Mouse (Mus musculus) liver, embryonic 14.5 days (tissue): ENCODE measurements around the gene Olfr1042. TPM values are rescaled to one million over a fixed set of nuclear protein-coding genes. Genes with fewer than 3 reads are reported as not detected.
"Not testable (repeated sequence)": the region's sequence is repeated elsewhere in the genome, so short reads cannot be mapped to it uniquely, and the experiment has no call there.

Source experiments
- ATAC-seq: fragments of 200-750 bp; cut with Nextera tagmentation; 2 replicates; pipeline ENCODE4 v1.8.0; 2017; ENCODE audit warnings: moderate number of reproducible peaks, mild to moderate bottlenecking, moderate library complexity; ENCODE audit not compliant: insufficient read depth
- DNase-seq, 3 experiments: peaks; one replicate each; pipeline ENCODE4 v3.0.0-alpha.2; 2012 to 2013; ENCODE audit warnings: low read depth in 3 of 3, low spot score in 3 of 3
- H3K27ac ChIP-seq: fragments of 300-500 bp; sonication (generic); 2 replicates; pipeline ENCODE4 v1.5.1; 2014; ENCODE audit warnings: moderate library complexity, mild to moderate bottlenecking, control low read depth, inconsistent platforms
- H3K27me3 ChIP-seq: fragments of 300-500 bp; sonication (generic); 2 replicates; pipeline ENCODE4 v1.6.1; 2014; ENCODE audit warnings: mild to moderate bottlenecking, low read length, moderate library complexity; ENCODE audit not compliant: control insufficient read depth, insufficient read depth
- H3K36me3 ChIP-seq: fragments of 300-500 bp; sonication (generic); replicated peaks from 2 replicates; pipeline ENCODE4 v1.6.1; 2014; ENCODE audit warnings: low read depth; ENCODE audit not compliant: control insufficient read depth, insufficient read depth
- H3K4me1 ChIP-seq, 2 experiments: fragments of 200-500 bp in 1 of 2; fragments of 300-500 bp in 1 of 2; sonication (generic) in 1 of 2; replicated peaks; 2 replicates each; pipeline ENCODE4 v1.6.1; 2012 to 2014; ENCODE audit warnings: antibody characterized with exemption in 1 of 2, inconsistent platforms in 1 of 2, low read length in 1 of 2; ENCODE audit not compliant: control insufficient read depth in 2 of 2, insufficient read depth in 2 of 2
- H3K4me2 ChIP-seq: fragments of 300-500 bp; sonication (generic); 2 replicates; pipeline ENCODE4 v1.6.1; 2014; ENCODE audit warnings: low read depth, mild to moderate bottlenecking, control low read depth, moderate library complexity
- H3K4me3 ChIP-seq, 2 experiments: fragments of 200-500 bp in 1 of 2; fragments of 300-500 bp in 1 of 2; sonication (generic) in 1 of 2; 2 replicates each; pipeline ENCODE4 v1.5.1; 2012 to 2014; ENCODE audit warnings: low read depth in 2 of 2, low read length in 2 of 2, mild to moderate bottlenecking in 2 of 2, control low read depth in 1 of 2, inconsistent platforms in 1 of 2, moderate library complexity in 1 of 2; ENCODE audit not compliant: insufficient read depth in 1 of 2
- H3K9ac ChIP-seq: fragments of 300-500 bp; sonication (generic); replicated peaks from 2 replicates; pipeline ENCODE4 v1.6.1; 2014; ENCODE audit warnings: mild to moderate bottlenecking, control low read depth, moderate library complexity
- H3K9me3 ChIP-seq: fragments of 300-500 bp; sonication (generic); 2 replicates; pipeline ENCODE4 v1.6.1; 2016; ENCODE audit warnings: low read length, mixed read lengths; ENCODE audit not compliant: control insufficient read depth
- CTCF ChIP-seq: IDR thresholded peaks from 2 replicates; pipeline ENCODE4 v1.5.1; 2016; ENCODE audit warnings: antibody characterized with exemption, low read depth, control low read depth
- EP300 ChIP-seq: IDR thresholded peaks from 2 replicates; pipeline ENCODE4 v1.6.1; 2016; ENCODE audit warnings: antibody characterized with exemption, low read depth
- WGBS: fragments of 180-500 bp; shearing (Covaris S2); extraction: QIAGEN DNeasy Blood & Tissue Kit; methylation state at CpG from one replicate; pipeline ENCODE4 v1.1.7; 2014; ENCODE audit not compliant: insufficient replicate concordance; 5-methylcytosine and 5-hydroxymethylcytosine counted together
- polyA plus RNA-seq, 2 experiments: library from polyadenylated mRNA; depleted of rRNA in 1 of 2; stranded (reverse) in 1 of 2; unstranded in 1 of 2; fragments of >200 nt; fragmentation: Nextera tagmentation in 1 of 2; extraction: Ambion mirVana in 1 of 2; gene quantifications; 2 replicates each; pipeline versions ENCODE4 v1.2.1 to v1.2.3; 2012 to 2014

Gene Olfr1042
- polyA plus RNA-seq, 2 experiments, result not detected

- H3K9me3 ChIP-seq, result no peaks in the 10 kb centered on the region
- DNase-seq (no peak), ATAC-seq (no peak)
- H3K9ac ChIP-seq, result no peak within 1 kb of the TSS
- H3K27me3 ChIP-seq, result no peaks in the 10 kb centered on the region
- no peak for TF ChIP-seq CTCF
- TF ChIP-seq EP300, result no peak
- no peak within 1 kb of the TSS for H3K27ac ChIP-seq
- H3K36me3 ChIP-seq, result no peaks in the 10 kb centered on the region
- no peak within 1 kb of the TSS for H3K4me2 ChIP-seq
- H3K4me1 ChIP-seq, result no peaks in the 10 kb centered on the region
- no peak within 1 kb of the TSS for H3K4me3 ChIP-seq
Observed at GRCm38 (mm10) chr2:86177720-86178119, 16.1 kb upstream of the Olfr1042 start, which contains the start of gene Olfr1044. Gene Olfr1044 (minus strand): TSS chr2:86177820.

GRCm38 (mm10) chr2:86175422-86175821 lies 13.8 kb upstream of the Olfr1042 start:
- not testable (repeated sequence) for H3K9ac ChIP-seq, H3K9me3 ChIP-seq, ATAC-seq, H3K4me3 ChIP-seq, H3K4me2 ChIP-seq, H3K27me3 ChIP-seq, H3K27ac ChIP-seq, H3K36me3 ChIP-seq, H3K4me1 ChIP-seq, DNase-seq
- WGBS, result 17% methylated on average over 7 of the region's 7 CpGs

- no peaks in the 10 kb centered on the region for H3K4me1 ChIP-seq
Observed at GRCm38 (mm10) chr2:86167422-86167821, 5.8 kb upstream of the Olfr1042 start, which contains the start of gene Olfr1043. Gene Olfr1043 (minus strand): TSS chr2:86167522.

GRCm38 (mm10) chr2:86146632-86147031 lies 15.0 kb downstream of the Olfr1042 start, which contains the start of gene Olfr1040:
Gene Olfr1040 (minus strand): TSS chr2:86146732.
- Histone ChIP-seq H3K9ac (no peak within 1 kb of the TSS), H3K36me3 (no peaks in the 10 kb centered on the region), H3K4me1 (no peaks in the 10 kb centered on the region), H3K27ac (no peak within 1 kb of the TSS), H3K4me3 (no peak within 1 kb of the TSS), H3K9me3 (no peaks in the 10 kb centered on the region), H3K4me2 (no peak within 1 kb of the TSS), H3K27me3 (no peaks in the 10 kb centered on the region)
- DNase-seq (no peak), ATAC-seq (no peak)
- TF ChIP-seq CTCF, result no peak
- no peak for TF ChIP-seq EP300
- 59% methylated on average over 1 of the region's 1 CpGs for WGBS

More at GRCm38 (mm10) chr2:86167422-86167821, 5.8 kb upstream of the Olfr1042 start, which contains the start of gene Olfr1043:
- H3K9me3 ChIP-seq, result no peaks in the 10 kb centered on the region
- TF ChIP-seq CTCF, result no peak
- no peak for TF ChIP-seq EP300
- no peak within 1 kb of the TSS for H3K4me2 ChIP-seq
- no peaks in the 10 kb centered on the region for H3K27me3 ChIP-seq
- no peak within 1 kb of the TSS for H3K27ac ChIP-seq
- DNase-seq (no peak), ATAC-seq (no peak)
- WGBS, result 70% methylated on average over 2 of the region's 2 CpGs
- H3K9ac ChIP-seq, result no peak within 1 kb of the TSS
- H3K36me3 ChIP-seq, result no peaks in the 10 kb centered on the region
- H3K4me3 ChIP-seq, result no peak within 1 kb of the TSS

- no peak within 1 kb of the TSS for H3K27ac ChIP-seq
- no peak within 1 kb of the TSS for H3K4me3 ChIP-seq
- no peaks in the 10 kb centered on the region for H3K4me1 ChIP-seq
- TF ChIP-seq CTCF (no peak), EP300 (no peak)
- ATAC-seq (no peak), DNase-seq (no peak)
- H3K4me2 ChIP-seq, result no peak within 1 kb of the TSS
- no peaks in the 10 kb centered on the region for H3K27me3 ChIP-seq
- H3K9me3 ChIP-seq, result no peaks in the 10 kb centered on the region
- no peaks in the 10 kb centered on the region for H3K36me3 ChIP-seq
- WGBS, result 64% methylated on average over 1 of the region's 1 CpGs
- no peak within 1 kb of the TSS for H3K9ac ChIP-seq
Observed at GRCm38 (mm10) chr2:86135828-86136227, 25.8 kb downstream of the Olfr1042 start, which contains the start of gene Olfr1039. Gene Olfr1039 (minus strand): TSS chr2:86135928.

Other genes starting within 250 kb of the Olfr1042 start
- not detected in 2 replicates for gene Olfr1025-ps1, start 246.6 kb downstream of the Olfr1042 start, polyA plus RNA-seq (2012; rRNA removed)
- gene Olfr1025-ps1, start 246.6 kb downstream of the Olfr1042 start, polyA plus RNA-seq (2014; fragmentation: Nextera tagmentation; extraction: Ambion mirVana), result not detected in 2 replicates
- gene Olfr1026, start 240.3 kb downstream of the Olfr1042 start, polyA plus RNA-seq (2012; rRNA removed), result not detected in 2 replicates
- gene Olfr1026, start 240.3 kb downstream of the Olfr1042 start, polyA plus RNA-seq (2014; fragmentation: Nextera tagmentation; extraction: Ambion mirVana), result not detected in 2 replicates
- gene Olfr1028, start 211.4 kb downstream of the Olfr1042 start, polyA plus RNA-seq (2012; rRNA removed), result not detected in 2 replicates
- not detected in 2 replicates for gene Olfr1028, start 211.4 kb downstream of the Olfr1042 start, polyA plus RNA-seq (2014; fragmentation: Nextera tagmentation; extraction: Ambion mirVana)
- gene Olfr1029, start 187.9 kb downstream of the Olfr1042 start, polyA plus RNA-seq (2012; rRNA removed), result not detected in 2 replicates
- gene Olfr1029, start 187.9 kb downstream of the Olfr1042 start, polyA plus RNA-seq (2014; fragmentation: Nextera tagmentation; extraction: Ambion mirVana), result not detected in 2 replicates
- not detected in 2 replicates for gene Olfr1030, start 182.6 kb downstream of the Olfr1042 start, polyA plus RNA-seq (2012; rRNA removed)
- not detected in 2 replicates for gene Olfr1030, start 182.6 kb downstream of the Olfr1042 start, polyA plus RNA-seq (2014; fragmentation: Nextera tagmentation; extraction: Ambion mirVana)
- gene Olfr1031, start 171.5 kb downstream of the Olfr1042 start, polyA plus RNA-seq (2012; rRNA removed), result not detected in 2 replicates
- not detected in 2 replicates for gene Olfr1031, start 171.5 kb downstream of the Olfr1042 start, polyA plus RNA-seq (2014; fragmentation: Nextera tagmentation; extraction: Ambion mirVana)
- not detected in 2 replicates for gene Olfr1032, start 156.3 kb downstream of the Olfr1042 start, polyA plus RNA-seq (2012; rRNA removed)
- not detected in 2 replicates for gene Olfr1032, start 156.3 kb downstream of the Olfr1042 start, polyA plus RNA-seq (2014; fragmentation: Nextera tagmentation; extraction: Ambion mirVana)
- gene Olfr1033, start 141.2 kb downstream of the Olfr1042 start, polyA plus RNA-seq (2012; rRNA removed), result 0.19 and 0.27 TPM in 2 replicates
- gene Olfr1033, start 141.2 kb downstream of the Olfr1042 start, polyA plus RNA-seq (2014; fragmentation: Nextera tagmentation; extraction: Ambion mirVana), result 0.51 and 0.61 TPM in 2 replicates
- gene Olfr1034, start 116.0 kb downstream of the Olfr1042 start, polyA plus RNA-seq (2012; rRNA removed), result 0.06 TPM in 2 replicates
- 0.04 TPM in 1 of 2 replicates, not detected in the other for gene Olfr1034, start 116.0 kb downstream of the Olfr1042 start, polyA plus RNA-seq (2014; fragmentation: Nextera tagmentation; extraction: Ambion mirVana)
- not detected in 2 replicates for gene Olfr1036, start 87.8 kb downstream of the Olfr1042 start, polyA plus RNA-seq (2012; rRNA removed)
- gene Olfr1036, start 87.8 kb downstream of the Olfr1042 start, polyA plus RNA-seq (2014; fragmentation: Nextera tagmentation; extraction: Ambion mirVana), result not detected in 2 replicates
- gene Olfr1037, start 74.5 kb downstream of the Olfr1042 start, polyA plus RNA-seq (2012; rRNA removed), result not detected in 2 replicates
- gene Olfr1037, start 74.5 kb downstream of the Olfr1042 start, polyA plus RNA-seq (2014; fragmentation: Nextera tagmentation; extraction: Ambion mirVana), result not detected in 2 replicates
- not detected in 2 replicates for gene Olfr1039, start 25.9 kb downstream of the Olfr1042 start, polyA plus RNA-seq (2012; rRNA removed)
- gene Olfr1039, start 25.9 kb downstream of the Olfr1042 start, polyA plus RNA-seq (2014; fragmentation: Nextera tagmentation; extraction: Ambion mirVana), result not detected in 2 replicates
- not detected in 2 replicates for gene Olfr1040, start 15.1 kb downstream of the Olfr1042 start, polyA plus RNA-seq (2012; rRNA removed)
- gene Olfr1040, start 15.1 kb downstream of the Olfr1042 start, polyA plus RNA-seq (2014; fragmentation: Nextera tagmentation; extraction: Ambion mirVana), result not detected in 2 replicates
- not detected in 2 replicates for gene Olfr1043, start 5.7 kb upstream of the Olfr1042 start, polyA plus RNA-seq (2012; rRNA removed)
- not detected in 2 replicates for gene Olfr1043, start 5.7 kb upstream of the Olfr1042 start, polyA plus RNA-seq (2014; fragmentation: Nextera tagmentation; extraction: Ambion mirVana)
- not detected in 2 replicates for gene Olfr1044, start 16.0 kb upstream of the Olfr1042 start, polyA plus RNA-seq (2012; rRNA removed)
- not detected in 2 replicates for gene Olfr1044, start 16.0 kb upstream of the Olfr1042 start, polyA plus RNA-seq (2014; fragmentation: Nextera tagmentation; extraction: Ambion mirVana)
- not detected in 2 replicates for gene Olfr52, start 23.8 kb upstream of the Olfr1042 start, polyA plus RNA-seq (2012; rRNA removed)
- not detected in 2 replicates for gene Olfr52, start 23.8 kb upstream of the Olfr1042 start, polyA plus RNA-seq (2014; fragmentation: Nextera tagmentation; extraction: Ambion mirVana)
- gene Olfr1045, start 41.2 kb upstream of the Olfr1042 start, polyA plus RNA-seq (2012; rRNA removed), result not detected in 2 replicates
- gene Olfr1045, start 41.2 kb upstream of the Olfr1042 start, polyA plus RNA-seq (2014; fragmentation: Nextera tagmentation; extraction: Ambion mirVana), result not detected in 2 replicates
- not detected in 2 replicates for gene Olfr1046, start 57.5 kb upstream of the Olfr1042 start, polyA plus RNA-seq (2012; rRNA removed)
- not detected in 2 replicates for gene Olfr1046, start 57.5 kb upstream of the Olfr1042 start, polyA plus RNA-seq (2014; fragmentation: Nextera tagmentation; extraction: Ambion mirVana)
- gene Olfr1047, start 69.6 kb upstream of the Olfr1042 start, polyA plus RNA-seq (2012; rRNA removed), result not detected in 2 replicates
- not detected in 2 replicates for gene Olfr1047, start 69.6 kb upstream of the Olfr1042 start, polyA plus RNA-seq (2014; fragmentation: Nextera tagmentation; extraction: Ambion mirVana)
- gene Olfr1048, start 78.5 kb upstream of the Olfr1042 start, polyA plus RNA-seq (2012; rRNA removed), result not detected in 2 replicates
- gene Olfr1048, start 78.5 kb upstream of the Olfr1042 start, polyA plus RNA-seq (2014; fragmentation: Nextera tagmentation; extraction: Ambion mirVana), result not detected in 2 replicates
- not detected in 2 replicates for gene Olfr1049, start 96.5 kb upstream of the Olfr1042 start, polyA plus RNA-seq (2012; rRNA removed)
- not detected in 2 replicates for gene Olfr1049, start 96.5 kb upstream of the Olfr1042 start, polyA plus RNA-seq (2014; fragmentation: Nextera tagmentation; extraction: Ambion mirVana)
- gene Olfr1051, start 117.2 kb upstream of the Olfr1042 start, polyA plus RNA-seq (2012; rRNA removed), result not detected in 2 replicates
- gene Olfr1051, start 117.2 kb upstream of the Olfr1042 start, polyA plus RNA-seq (2014; fragmentation: Nextera tagmentation; extraction: Ambion mirVana), result not detected in 2 replicates
- gene Olfr1052, start 130.6 kb upstream of the Olfr1042 start, polyA plus RNA-seq (2012; rRNA removed), result not detected in 2 replicates
- gene Olfr1052, start 130.6 kb upstream of the Olfr1042 start, polyA plus RNA-seq (2014; fragmentation: Nextera tagmentation; extraction: Ambion mirVana), result not detected in 2 replicates
- not detected in 2 replicates for gene Olfr1053, start 153.4 kb upstream of the Olfr1042 start, polyA plus RNA-seq (2012; rRNA removed)
- gene Olfr1053, start 153.4 kb upstream of the Olfr1042 start, polyA plus RNA-seq (2014; fragmentation: Nextera tagmentation; extraction: Ambion mirVana), result not detected in 2 replicates
- gene Olfr1054, start 173.6 kb upstream of the Olfr1042 start, polyA plus RNA-seq (2012; rRNA removed), result not detected in 2 replicates
- not detected in 2 replicates for gene Olfr1054, start 173.6 kb upstream of the Olfr1042 start, polyA plus RNA-seq (2014; fragmentation: Nextera tagmentation; extraction: Ambion mirVana)
- not detected in 2 replicates for gene Olfr1055, start 188.4 kb upstream of the Olfr1042 start, polyA plus RNA-seq (2012; rRNA removed)
- gene Olfr1055, start 188.4 kb upstream of the Olfr1042 start, polyA plus RNA-seq (2014; fragmentation: Nextera tagmentation; extraction: Ambion mirVana), result not detected in 2 replicates
- gene Olfr1056, start 200.6 kb upstream of the Olfr1042 start, polyA plus RNA-seq (2012; rRNA removed), result not detected in 2 replicates
- not detected in 2 replicates for gene Olfr1056, start 200.6 kb upstream of the Olfr1042 start, polyA plus RNA-seq (2014; fragmentation: Nextera tagmentation; extraction: Ambion mirVana)
- gene Olfr1057, start 216.6 kb upstream of the Olfr1042 start, polyA plus RNA-seq (2012; rRNA removed), result not detected in 2 replicates
- gene Olfr1057, start 216.6 kb upstream of the Olfr1042 start, polyA plus RNA-seq (2014; fragmentation: Nextera tagmentation; extraction: Ambion mirVana), result not detected in 2 replicates
- gene Olfr1058, start 226.7 kb upstream of the Olfr1042 start, polyA plus RNA-seq (2012; rRNA removed), result not detected in 2 replicates
- gene Olfr1058, start 226.7 kb upstream of the Olfr1042 start, polyA plus RNA-seq (2014; fragmentation: Nextera tagmentation; extraction: Ambion mirVana), result not detected in 2 replicates